21 mouse cellular contexts compared by ENCODE assay signal in the genomic region with DNA sequence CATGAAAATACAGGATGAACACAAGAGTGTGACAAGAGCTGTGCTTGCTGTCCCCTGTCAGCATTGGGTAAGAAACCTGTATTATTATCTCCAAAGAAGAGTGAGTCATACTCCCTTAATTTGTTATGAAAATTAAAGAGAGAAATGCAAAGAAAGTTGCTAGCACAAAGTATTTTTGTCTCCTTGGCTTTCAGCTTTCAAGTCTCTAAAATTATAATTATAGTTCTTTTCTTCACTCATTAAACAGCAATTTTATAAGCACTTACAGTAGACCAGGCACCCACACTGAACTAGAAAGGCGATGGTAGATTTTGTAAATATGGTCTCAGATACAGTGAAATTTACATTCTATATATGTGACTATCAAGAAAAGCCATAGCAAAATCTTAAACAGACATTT.
DNase-seq lines count a peak whose midpoint lies in the region; ATAC-seq lines count a peak whose summit lies in the region.
"Had no signal": no experiment of that assay in that cellular context is flagged by ENCODE, and none has a peak within 500 bp of the region (broad histone marks: within the 10 kb centered on the region; RNA-seq: fewer than 3 reads in every experiment).

No protein-coding gene starts in this region.

- ATAC-seq in frontal cortex, adult (ENCODE audit: low TSS enrichment) = peak; percentile 91
- ATAC-seq: activated CD4-positive, CD25-positive, alpha-beta regulatory T cell, adult 4 months; CD4-positive, CD25-positive, alpha-beta regulatory T cell, adult 4 months; Patski had no signal

- intact Hi-C loops in left cerebral cortex, postnatal 10 days (cut with DNase I) = no loop called here
- intact Hi-C loops in gastrocnemius, postnatal 14 days (cut with DNase I; ENCODE audit: low total_unique reads) = no loop called here

- DNase-seq in frontal cortex, postnatal 14 days (ENCODE audit: low spot score in 2 of 2) = no peak
- peak; percentile 6 for DNase-seq in left cerebral cortex, adult 11 months (ENCODE audit: low spot score)
- no peak for DNase-seq in left cerebral cortex, postnatal 10 days (ENCODE audit: extremely low spot score in 1 of 2, low spot score in 2 of 2)
- peak; percentile 50 for DNase-seq in brain, adult 2 months (ENCODE audit: low read depth, low spot score)
- DNase-seq in telencephalon, adult 2 months (ENCODE audit: low read depth, low spot score) = peak; percentile 58
- DNase-seq in gastrocnemius, postnatal 14 days = no peak
- no peak for DNase-seq in lung, postnatal 10 days
- DNase-seq: adrenal gland, adult 2 months; adrenal gland, adult 8-10 months; adrenal gland, postnatal 10 days; adrenal gland, postnatal 14 days; adrenal gland, postnatal 25 days; adrenal gland, postnatal 36 days; B cell, adult 2 months; cerebellum, adult 11 months; cerebellum, adult 11-12 months; cerebellum, adult 18-20 months had no signal

Comparison
In these comparisons a context has a peak if more than half of its experiments do, and no peak if none do; other contexts are left out.
1. DNase-seq: peak in left cerebral cortex, adult 11 months (single experiment), brain, adult 2 months (single experiment) and telencephalon, adult 2 months (single experiment); none in frontal cortex, postnatal 14 days (0 of 2), left cerebral cortex, postnatal 10 days (0 of 2), gastrocnemius, postnatal 14 days (single experiment) and lung, postnatal 10 days (single experiment).